Mouse (Mus musculus) myocyte (in vitro differentiated cells): Measurements from ENCODE around the gene Nek10. TPM values are rescaled to one million over a fixed set of nuclear protein-coding genes. Genes with fewer than 3 reads are reported as not detected.

Source experiments
- H3K27me3 ChIP-seq: one replicate; pipeline ENCODE4 v1.6.1; 2011; ENCODE audit not compliant: control insufficient read depth, insufficient read depth, insufficient read length
- H3K36me3 ChIP-seq: one replicate; pipeline ENCODE4 v1.6.1; 2011; ENCODE audit not compliant: control insufficient read depth, insufficient read depth
- H3K4me2 ChIP-seq: one replicate; pipeline ENCODE4 v1.6.1; 2011; ENCODE audit warnings: low read depth, control low read depth
- H3K4me3 ChIP-seq: one replicate; pipeline ENCODE4 v1.5.1; 2011; ENCODE audit warnings: mild to moderate bottlenecking, control low read depth, moderate library complexity
- H3K79me2 ChIP-seq: one replicate; pipeline ENCODE4 v1.6.1; 2011; ENCODE audit not compliant: control insufficient read depth, insufficient read depth
- H3ac ChIP-seq: one replicate; pipeline ENCODE4 v1.6.1; 2011; ENCODE audit not compliant: control insufficient read depth, insufficient read length
- CEBPB ChIP-seq: IDR thresholded peaks from 2 replicates; pipeline ENCODE4 v1.6.1; 2011; ENCODE audit warnings: mild to moderate bottlenecking, moderate library complexity; ENCODE audit not compliant: poor library complexity, insufficient read depth, severe bottlenecking
- E2F4 ChIP-seq: IDR thresholded peaks from one replicate; pipeline ENCODE4 v1.6.1; 2011; ENCODE audit warnings: mild to moderate bottlenecking, control low read depth, moderate library complexity; ENCODE audit not compliant: insufficient read depth
- MAX ChIP-seq: IDR thresholded peaks from one replicate; pipeline ENCODE4 v1.6.1; 2011; ENCODE audit warnings: low read depth, mild to moderate bottlenecking, control low read depth
- MYOD1 ChIP-seq, 3 experiments: IDR thresholded peaks; one replicate each; pipeline ENCODE4 v1.6.1; 2011; ENCODE audit warnings: control low read depth in 2 of 3, low read depth in 2 of 3, mild to moderate bottlenecking in 2 of 3, moderate library complexity in 1 of 3; ENCODE audit not compliant: insufficient read length in 2 of 3, control insufficient read depth in 1 of 3
- MYOG ChIP-seq, 3 experiments: IDR thresholded peaks; one replicate each; pipeline ENCODE4 v1.6.1; 2011; ENCODE audit warnings: control low read depth in 2 of 3, low read depth in 2 of 3, mild to moderate bottlenecking in 2 of 3; ENCODE audit not compliant: insufficient read length in 2 of 3, control insufficient read depth in 1 of 3, insufficient read depth in 1 of 3
- POLR2A ChIP-seq: IDR thresholded peaks from one replicate; pipeline ENCODE4 v1.6.1; 2011; ENCODE audit warnings: low read depth, mild to moderate bottlenecking, control low read depth, moderate library complexity; ENCODE audit not compliant: insufficient read length
- POLR2AphosphoS2 ChIP-seq: IDR thresholded peaks from one replicate; pipeline ENCODE4 v1.6.1; 2011; ENCODE audit warnings: low read depth, control low read depth; ENCODE audit not compliant: insufficient read length
- REST ChIP-seq: IDR thresholded peaks from one replicate; pipeline ENCODE4 v1.6.1; 2011; ENCODE audit warnings: mild to moderate bottlenecking, control low read depth, moderate library complexity; ENCODE audit not compliant: insufficient read depth, insufficient read length
- SRF ChIP-seq: IDR thresholded peaks from one replicate; pipeline ENCODE4 v1.6.1; 2011; ENCODE audit warnings: low read depth; ENCODE audit not compliant: control insufficient read depth, insufficient read length
- TCF12 ChIP-seq: IDR thresholded peaks from one replicate; pipeline ENCODE4 v1.6.1; 2011; ENCODE audit warnings: mild to moderate bottlenecking, control low read depth; ENCODE audit not compliant: poor library complexity, insufficient read depth, severe bottlenecking
- TCF3 ChIP-seq: IDR thresholded peaks from one replicate; pipeline ENCODE4 v1.6.1; 2011; ENCODE audit warnings: low read depth, control low read depth; ENCODE audit not compliant: insufficient read length
- USF1 ChIP-seq: IDR thresholded peaks from one replicate; pipeline ENCODE4 v1.6.1; 2011; ENCODE audit warnings: low read depth, mild to moderate bottlenecking, control low read depth, moderate library complexity
- polyA plus RNA-seq: library from polyadenylated mRNA; unstranded; fragments of >200 nt; fragmentation: generic; extraction: Trizol; gene quantifications from one replicate; pipeline ENCODE4 v1.2.1, GENCODE M21; 2012; ENCODE audit warnings: missing spikeins

The Nek10 gene
- polyA plus RNA-seq, 1 experiment: 0.10 TPM

- Histone ChIP-seq H3K36me3 (no peaks in the 10 kb centered on the region), H3K27me3 (no peaks in the 10 kb centered on the region), H3K79me2 (no peaks in the 10 kb centered on the region), H3K4me2 (no peak overlapping the region), H3K4me3 (no peak overlapping the region), H3ac (no peak overlapping the region)
- TF ChIP-seq CEBPB (no peak), TCF12 (no peak), TCF3 (no peak), REST (no peak)
Measured at GRCm38 (mm10) chr14:14870059-14870458, 66.8 kb downstream of the Nek10 start.

DNA sequence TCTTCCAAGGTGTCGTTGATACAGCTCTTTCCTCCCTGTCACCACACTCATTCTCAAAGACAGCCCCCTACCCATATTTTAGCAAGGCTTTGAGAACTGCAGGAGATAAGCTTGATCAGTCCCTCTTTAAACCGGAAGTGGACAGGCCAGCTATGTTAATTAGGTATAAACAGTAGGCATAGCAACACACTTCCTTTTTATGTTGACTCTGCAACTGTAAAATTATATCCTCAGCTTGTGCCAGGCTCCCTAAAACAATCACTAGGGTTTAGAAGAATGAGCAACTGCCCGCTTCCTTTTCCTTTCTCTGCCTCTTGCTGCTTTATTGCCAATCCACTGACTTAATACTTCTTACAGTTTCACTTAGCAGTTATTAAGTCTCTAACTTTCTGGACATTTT lies 67.2 kb downstream of the Nek10 start:
- no peak overlapping the region for H3K4me3 ChIP-seq
- no peak overlapping the region for H3ac ChIP-seq
- TF ChIP-seq POLR2A (no peak), E2F4 (no peak), MAX (no peak), USF1 (no peak), SRF (no peak), MYOD1 (IDR thresholded peaks at IDR 0.05; ENCODE audit: control insufficient read depth in 1 of 3, insufficient read length in 2 of 3, low read depth in 2 of 3) (no peak), REST (no peak)

GRCm38 (mm10) chr14:14871121-14871520 lies 67.9 kb downstream of the Nek10 start:
- Histone ChIP-seq H3K27me3 (no peaks in the 10 kb centered on the region), H3K4me3 (no peak overlapping the region), H3K36me3 (no peaks in the 10 kb centered on the region), H3K79me2 (no peaks in the 10 kb centered on the region), H3K4me2 (no peak overlapping the region), H3ac (no peak overlapping the region)
- TF ChIP-seq POLR2A: no peak
- no peak for TF ChIP-seq E2F4
- TF ChIP-seq POLR2AphosphoS2: no peak
- no peak for TF ChIP-seq MYOD1 (IDR thresholded peaks at IDR 0.05; ENCODE audit: control insufficient read depth in 1 of 3, insufficient read length in 2 of 3, low read depth in 2 of 3)
- TF ChIP-seq SRF: no peak
- no peak for TF ChIP-seq CEBPB
- TF ChIP-seq USF1: no peak
- TF ChIP-seq MAX: no peak

More for the DNA sequence above, 67.2 kb downstream of the Nek10 start:
- no peaks in the 10 kb centered on the region for H3K36me3 ChIP-seq
- H3K4me2 ChIP-seq: no peak overlapping the region
- no peaks in the 10 kb centered on the region for H3K79me2 ChIP-seq
- no peaks in the 10 kb centered on the region for H3K27me3 ChIP-seq

GRCm38 (mm10) chr14:14871700-14872099 lies 68.5 kb downstream of the Nek10 start:
- no peak overlapping the region for H3ac ChIP-seq
- H3K36me3 ChIP-seq: no peaks in the 10 kb centered on the region
- no peaks in the 10 kb centered on the region for H3K27me3 ChIP-seq
- H3K4me3 ChIP-seq: no peak overlapping the region
- TF ChIP-seq MYOD1 (IDR thresholded peaks at IDR 0.05; ENCODE audit: control insufficient read depth in 1 of 3, insufficient read length in 2 of 3, low read depth in 2 of 3): no peak
- no peak for TF ChIP-seq TCF3
- TF ChIP-seq REST: no peak
- no peak for TF ChIP-seq MAX
- TF ChIP-seq CEBPB: no peak
- no peak for TF ChIP-seq POLR2AphosphoS2
- no peak for TF ChIP-seq USF1
- TF ChIP-seq MYOG (IDR thresholded peaks at IDR 0.05; ENCODE audit: control insufficient read depth in 1 of 3, insufficient read depth in 1 of 3, insufficient read length in 2 of 3, low read depth in 2 of 3): no peak
- TF ChIP-seq POLR2A: no peak
- TF ChIP-seq SRF: no peak
- no peak for TF ChIP-seq E2F4
- H3K4me2 ChIP-seq: no peak overlapping the region
- no peaks in the 10 kb centered on the region for H3K79me2 ChIP-seq

- H3ac ChIP-seq: no peak overlapping the region
- no peaks in the 10 kb centered on the region for H3K79me2 ChIP-seq
- no peak overlapping the region for H3K4me3 ChIP-seq
- H3K4me2 ChIP-seq: no peak overlapping the region
- TF ChIP-seq POLR2AphosphoS2 (no peak), SRF (no peak), E2F4 (no peak), USF1 (no peak), MYOG (IDR thresholded peaks at IDR 0.05; ENCODE audit: control insufficient read depth in 1 of 3, insufficient read depth in 1 of 3, insufficient read length in 2 of 3, low read depth in 2 of 3) (no peak), TCF12 (no peak), MYOD1 (IDR thresholded peaks at IDR 0.05; ENCODE audit: control insufficient read depth in 1 of 3, insufficient read length in 2 of 3, low read depth in 2 of 3) (no peak), POLR2A (no peak), CEBPB (no peak), MAX (no peak), REST (no peak), TCF3 (no peak)
- no peaks in the 10 kb centered on the region for H3K36me3 ChIP-seq
- no peaks in the 10 kb centered on the region for H3K27me3 ChIP-seq
Measured at GRCm38 (mm10) chr14:14893932-14894652, 90.9 kb downstream of the Nek10 start.
